Mouse (Mus musculus): ENCODE measurements around the gene Hmcn2. TPM values are rescaled to one million over a fixed set of nuclear protein-coding genes. Genes with fewer than 3 reads are reported as not detected.

The Hmcn2 gene
- polyA plus RNA-seq, 1 experiment from 2014 or later, result 5.5 TPM

- ATAC-seq, result no peak
- Histone ChIP-seq H3K4me3 (ENCODE audit: low read depth, low read length) (no peak overlapping the region), H3K9ac (ENCODE audit: low read depth, low read length) (no peak overlapping the region), H3K36me3 (ENCODE audit: control insufficient read depth, insufficient read depth) (peaks cover 70% of the 10 kb centered on the region), H3K4me1 (replicated peaks; ENCODE audit: control insufficient read depth, insufficient read depth, low read length) (no peaks in the 10 kb centered on the region), H3K27me3 (replicated peaks; ENCODE audit: control insufficient read depth, insufficient read depth, low read length) (no peaks in the 10 kb centered on the region), H3K4me2 (replicated peaks; ENCODE audit: low read depth) (no peak overlapping the region), H3K27ac (ENCODE audit: low read depth, low read length) (no peak overlapping the region), H3K9me3 (ENCODE audit: control insufficient read depth) (no peaks in the 10 kb centered on the region)
- 60% methylated on average over 21 of the region's 21 CpGs for WGBS
- TF ChIP-seq CTCF (IDR thresholded peaks at IDR 0.05; ENCODE audit: low read depth), result no peak
Measured at GRCm38 (mm10) chr2:31499327-31500291, 185.4 kb downstream of the Hmcn2 start.

GRCm38 (mm10) chr2:31500292-31501204 lies 186.3 kb downstream of the Hmcn2 start:
- Histone ChIP-seq H3K27me3 (replicated peaks; ENCODE audit: control insufficient read depth, insufficient read depth, low read length) (no peaks in the 10 kb centered on the region), H3K27ac (ENCODE audit: low read depth, low read length) (no peak overlapping the region), H3K4me1 (replicated peaks; ENCODE audit: control insufficient read depth, insufficient read depth, low read length) (no peaks in the 10 kb centered on the region), H3K9ac (ENCODE audit: low read depth, low read length) (no peak overlapping the region), H3K4me2 (replicated peaks; ENCODE audit: low read depth) (no peak overlapping the region), H3K9me3 (ENCODE audit: control insufficient read depth) (no peaks in the 10 kb centered on the region), H3K4me3 (ENCODE audit: low read depth, low read length) (no peak overlapping the region), H3K36me3 (ENCODE audit: control insufficient read depth, insufficient read depth) (peaks cover 75% of the 10 kb centered on the region)
- ATAC-seq, result no peak
- TF ChIP-seq CTCF (IDR thresholded peaks at IDR 0.05; ENCODE audit: low read depth), result no peak
- WGBS, result 88% methylated on average over 24 of the region's 24 CpGs

GRCm38 (mm10) chr2:31501448-31502130 lies 187.4 kb downstream of the Hmcn2 start:
- Histone ChIP-seq H3K4me2 (replicated peaks; ENCODE audit: low read depth) (no peak overlapping the region), H3K27me3 (replicated peaks; ENCODE audit: control insufficient read depth, insufficient read depth, low read length) (no peaks in the 10 kb centered on the region), H3K4me1 (replicated peaks; ENCODE audit: control insufficient read depth, insufficient read depth, low read length) (no peaks in the 10 kb centered on the region), H3K9me3 (ENCODE audit: control insufficient read depth) (no peaks in the 10 kb centered on the region), H3K27ac (ENCODE audit: low read depth, low read length) (no peak overlapping the region), H3K4me3 (ENCODE audit: low read depth, low read length) (no peak overlapping the region), H3K9ac (ENCODE audit: low read depth, low read length) (no peak overlapping the region), H3K36me3 (ENCODE audit: control insufficient read depth, insufficient read depth) (peaks cover 68% of the 10 kb centered on the region)
- TF ChIP-seq CTCF (IDR thresholded peaks at IDR 0.05; ENCODE audit: low read depth), result 0 out of 2 replicates have a peak, but pooled peaks have one; percentile 21
- 74% methylated on average over 20 of the region's 20 CpGs for WGBS
- ATAC-seq, result no peak

GRCm38 (mm10) chr2:31502616-31503522 lies 188.7 kb downstream of the Hmcn2 start:
- Histone ChIP-seq H3K27ac (ENCODE audit: low read depth, low read length) (no peak overlapping the region), H3K4me3 (ENCODE audit: low read depth, low read length) (no peak overlapping the region), H3K4me2 (replicated peaks; ENCODE audit: low read depth) (no peak overlapping the region), H3K4me1 (replicated peaks; ENCODE audit: control insufficient read depth, insufficient read depth, low read length) (no peaks in the 10 kb centered on the region), H3K9ac (ENCODE audit: low read depth, low read length) (no peak overlapping the region), H3K27me3 (replicated peaks; ENCODE audit: control insufficient read depth, insufficient read depth, low read length) (no peaks in the 10 kb centered on the region), H3K9me3 (ENCODE audit: control insufficient read depth) (no peaks in the 10 kb centered on the region), H3K36me3 (ENCODE audit: control insufficient read depth, insufficient read depth) (peaks cover 56% of the 10 kb centered on the region)
- TF ChIP-seq CTCF (IDR thresholded peaks at IDR 0.05; ENCODE audit: low read depth), result no peak
- WGBS, result 59% methylated on average over 15 of the region's 15 CpGs
- no peak for ATAC-seq

- H3K27ac ChIP-seq (ENCODE audit: low read depth, low read length), result no peak overlapping the region
- no peak overlapping the region for H3K9ac ChIP-seq (ENCODE audit: low read depth, low read length)
- no peak overlapping the region for H3K4me2 ChIP-seq (replicated peaks; ENCODE audit: low read depth)
- ATAC-seq, result no peak
- H3K4me3 ChIP-seq (ENCODE audit: low read depth, low read length), result no peak overlapping the region
- H3K36me3 ChIP-seq (ENCODE audit: control insufficient read depth, insufficient read depth), result peaks cover 49% of the 10 kb centered on the region
- H3K9me3 ChIP-seq (ENCODE audit: control insufficient read depth), result no peaks in the 10 kb centered on the region
- TF ChIP-seq CTCF (IDR thresholded peaks at IDR 0.05; ENCODE audit: low read depth), result no peak
- no peaks in the 10 kb centered on the region for H3K27me3 ChIP-seq (replicated peaks; ENCODE audit: control insufficient read depth, insufficient read depth, low read length)
- H3K4me1 ChIP-seq (replicated peaks; ENCODE audit: control insufficient read depth, insufficient read depth, low read length), result no peaks in the 10 kb centered on the region; the same call in 1 of the 2 replicates
- 68% methylated on average over 11 of the region's 11 CpGs for WGBS
Measured at GRCm38 (mm10) chr2:31505472-31505871, 191.3 kb downstream of the Hmcn2 start.
